Comparison of ENCODE assay signal across 8 mouse cellular contexts in the genomic region with DNA sequence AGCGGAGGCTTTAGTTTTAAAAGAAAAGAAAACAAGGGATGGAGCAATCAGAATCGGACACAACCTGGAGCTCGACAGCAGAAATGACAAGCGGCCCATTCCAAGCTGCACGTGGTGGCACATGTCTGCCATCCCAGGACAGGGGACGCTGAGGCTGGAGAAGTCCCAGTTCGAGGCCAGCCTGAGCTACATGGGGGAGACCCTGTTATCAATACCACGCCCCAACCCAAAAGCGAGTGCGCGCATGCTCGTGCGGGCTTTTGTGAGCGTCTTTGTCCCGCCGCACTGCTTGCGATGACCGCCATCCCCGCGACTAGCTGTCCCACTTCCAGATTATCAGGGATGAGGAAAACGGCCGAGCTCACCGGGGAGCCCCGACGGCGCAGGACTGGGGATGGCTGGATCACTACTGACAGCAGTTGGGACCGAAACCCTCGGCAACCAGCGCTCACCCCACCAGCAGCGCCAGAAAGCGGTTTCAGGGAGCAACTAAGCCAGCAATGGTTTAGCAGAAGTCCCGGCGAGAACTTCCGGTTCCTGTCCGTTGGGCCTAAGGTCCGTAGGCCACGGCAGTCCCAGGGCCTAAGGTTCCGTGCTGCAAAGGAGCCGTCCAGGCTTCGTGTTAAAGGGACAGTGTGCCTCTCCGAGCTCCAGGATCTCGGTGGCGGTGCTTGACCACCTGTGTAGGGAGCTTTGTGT. TPM values are rescaled to one million over a fixed set of nuclear protein-coding genes. Genes with fewer than 3 reads are reported as not detected.
DNase-seq lines count a peak whose midpoint lies in the region; ATAC-seq lines count a peak whose summit lies in the region.

A gene (minus strand): TSS at position 51 of the 699 bp plus-strand sequence.
A gene (minus strand): TSS at position 529 of the 699 bp plus-strand sequence.

- peaks cover 22% of the 10 kb centered on the region; the same call in 1 of the 2 replicates for H3K36me3 ChIP-seq in hindbrain, embryonic 16.5 days (ENCODE audit: control insufficient read depth, insufficient read depth, low read length)

- H3K4me3 ChIP-seq in hindbrain, embryonic 16.5 days (ENCODE audit: low read length) = peak within 1 kb of the TSS; percentile 95

- H3K9ac ChIP-seq in hindbrain, embryonic 16.5 days (ENCODE audit: low read depth, low read length) = peak within 1 kb of the TSS; percentile 93

- peak within 1 kb of the TSS; percentile 77 for H3K27ac ChIP-seq in hindbrain, embryonic 16.5 days (ENCODE audit: low read depth, low read length)

- peaks cover 2% of the 10 kb centered on the region; the same call in 1 of the 2 replicates for H3K9me3 ChIP-seq in hindbrain, embryonic 16.5 days (ENCODE audit: control insufficient read depth, low read length)

- DNase-seq in ZHBTc4 (ENCODE audit: low read depth, low spot score) = peak; percentile 92
- DNase-seq in cerebellum, postnatal 4 days (ENCODE audit: low spot score in 2 of 2) = peak; percentile 92 to 96
- peak; percentile 93 for DNase-seq in gastrocnemius, adult 18-20 months (ENCODE audit: low spot score)
- peak; percentile 82 to 90 for DNase-seq in left cerebral cortex, adult 18-20 months (ENCODE audit: low spot score in 2 of 2)
- DNase-seq in lung, postnatal 4 days = peak; percentile 93 to 96
- peak; percentile 94 for DNase-seq in retina, postnatal 1 day
- peak; percentile 89 for DNase-seq in thymus, postnatal 4 days

- under 1% methylated on average over 43 of the region's 43 CpGs for WGBS in hindbrain, embryonic 16.5 days

- ATAC-seq in hindbrain, embryonic 16.5 days = peak; percentile 88

- peak within 1 kb of the TSS; percentile 98 for H3K4me2 ChIP-seq in hindbrain, embryonic 16.5 days (ENCODE audit: low read length)

- H3K4me1 ChIP-seq in hindbrain, embryonic 16.5 days (ENCODE audit: control insufficient read depth, insufficient read depth, low read depth, low read length) = peaks cover 16% of the 10 kb centered on the region

- no peaks in the 10 kb centered on the region; the same call in 1 of the 2 replicates for H3K27me3 ChIP-seq in hindbrain, embryonic 16.5 days (replicated peaks; ENCODE audit: control insufficient read depth, insufficient read depth, low read length)

RNA-seq across cellular contexts. Expression of the first gene that starts in this region (rescaled TPM):
- total RNA-seq in gastrocnemius, adult 18-20 months (2021) = not detected
- polyA plus RNA-seq in hindbrain, embryonic 16.5 days (2015; fragmentation: Nextera tagmentation; extraction: Ambion mirVana) = not detected in 2 replicates
- not detected for total RNA-seq in left cerebral cortex, adult 18-20 months (2021)

RNA-seq across cellular contexts. Expression of the second gene that starts in this region (rescaled TPM):
- 10 to 100 TPM in 1 of 2 experiments, 1 to 10 TPM in 1; 7.8 to 10.6 TPM for total RNA-seq in gastrocnemius, adult 18-20 months (2021)
- 70.7 and 73.0 TPM in 2 replicates for polyA plus RNA-seq in hindbrain, embryonic 16.5 days (2015; fragmentation: Nextera tagmentation; extraction: Ambion mirVana)
- 10 to 100 TPM; 19.3 TPM for total RNA-seq in left cerebral cortex, adult 18-20 months (2021)

Comparison
In these comparisons a context has a peak if more than half of its experiments do, and no peak if none do; other contexts are left out.
1. Peak in every context shown above with its lines: DNase-seq, ATAC-seq, H3K4me3 ChIP-seq and H3K27ac ChIP-seq.